Mouse (Mus musculus): ENCODE results near the gene Rnf141.

- no peak for TF ChIP-seq CTCF (IDR thresholded peaks at IDR 0.05; ENCODE audit: extremely low read depth, insufficient read depth, insufficient read length, insufficient replicate concordance)
- TF ChIP-seq POLR2A (IDR thresholded peaks at IDR 0.05; ENCODE audit: low read depth, low read length), result no peak
Observed at GRCm38 (mm10) chr7:110855604-110856003, 11.3 kb upstream of the Rnf141 start.
